Mouse (Mus musculus) stomach, postnatal 0 days (tissue): ENCODE measurements around the gene Cdh1.

Experiments
- CTCF ChIP-seq: IDR thresholded peaks from 2 replicates; pipeline ENCODE4 v1.5.1; 2016; ENCODE audit warnings: antibody characterized with exemption, low read depth, mild to moderate bottlenecking, moderate library complexity
- EP300 ChIP-seq: optimal IDR thresholded peaks from 2 replicates; pipeline ENCODE3; 2016; ENCODE audit warnings: antibody characterized with exemption

DNA sequence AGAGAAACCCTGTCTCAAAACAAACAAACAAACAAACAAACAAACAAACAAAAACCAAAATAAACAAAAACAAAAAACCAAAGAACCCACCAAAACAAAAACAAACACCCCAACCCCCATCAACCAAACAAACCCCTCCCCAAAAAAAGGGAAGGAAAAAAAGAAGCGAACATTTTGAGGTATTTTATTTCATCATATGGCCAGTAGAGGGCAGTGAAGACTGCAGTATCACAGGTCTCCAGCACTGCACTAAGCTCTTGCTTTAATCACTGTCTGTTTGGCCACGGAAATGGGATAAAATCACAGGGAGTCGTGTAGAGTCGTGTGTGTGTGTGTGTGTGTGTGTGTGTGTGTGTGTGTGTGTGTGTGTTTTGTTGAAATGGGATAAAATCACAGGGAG lies 84.3 kb downstream of the Cdh1 start:
- TF ChIP-seq CTCF = peak; percentile 85
- TF ChIP-seq EP300 = no peak
